Mouse (Mus musculus) ES-Bruce4 (cell line): ENCODE data around the gene Arhgap35.

Experiments
- CTCF ChIP-seq: IDR thresholded peaks from one replicate; pipeline ENCODE4 v1.8.1; 2011; ENCODE audit warnings: low read depth, low read length
- POLR2A ChIP-seq: IDR thresholded peaks from one replicate; pipeline ENCODE4 v1.8.1; 2011; ENCODE audit warnings: low read length; ENCODE audit not compliant: insufficient read depth

DNA sequence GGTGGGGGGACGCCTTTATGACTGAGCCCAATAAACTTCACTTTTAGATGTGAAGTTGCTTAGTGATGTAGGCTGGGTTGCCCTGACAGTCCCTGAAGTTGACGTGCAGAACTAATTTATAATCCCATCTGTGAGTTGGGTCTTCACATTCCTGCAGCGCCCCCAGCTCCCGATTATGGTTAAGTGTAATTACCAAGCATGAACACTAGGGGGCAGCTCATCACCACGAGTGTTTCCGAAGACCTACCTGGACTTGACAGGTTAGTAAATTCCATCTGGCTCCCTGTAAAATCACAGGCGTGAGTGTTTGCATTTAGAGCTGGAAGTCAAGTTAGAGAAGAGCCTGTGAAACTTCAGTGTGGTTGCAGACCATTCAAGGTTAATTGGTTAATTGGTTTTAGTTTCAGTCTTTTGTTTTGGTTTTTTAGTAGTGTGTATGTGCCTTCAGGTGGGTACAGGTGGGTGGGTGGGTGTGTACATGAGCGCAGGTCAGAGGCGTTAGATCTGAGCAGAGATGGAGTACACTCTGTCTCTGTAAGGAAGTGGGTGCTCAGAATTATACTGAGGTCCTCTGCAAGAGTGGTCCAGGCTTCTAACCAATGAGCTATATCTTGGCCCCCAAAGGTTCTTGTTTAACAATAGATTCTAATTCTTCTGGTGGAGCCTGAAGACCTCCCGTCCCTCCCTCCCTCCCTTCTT, 15.0 kb upstream of the Arhgap35 start:
- TF ChIP-seq POLR2A (no peak), CTCF (peak; percentile 68)
